Mouse (Mus musculus) brain, adult 10 weeks (tissue): ENCODE data around the gene Zfp444. TPM values are rescaled to one million over a fixed set of nuclear protein-coding genes. Genes with fewer than 3 reads are reported as not detected.

ENCODE experiments used
- polyA plus RNA-seq: library from polyadenylated mRNA; stranded (reverse); fragments of 350-450 nt; fragmentation: Illumina TruSeq; extraction: RNeasy Lipid Tissue Mini Kit (QIAGEN cat#74804); gene quantifications from one replicate; pipeline ENCODE4 v1.2.3, GENCODE M21; 2015; ENCODE audit warnings: low read depth, low replicate concordance

Gene Zfp444
- 38.9 TPM for polyA plus RNA-seq

GRCm38 (mm10) chr7:6172006-6172649 is at the start of gene Zfp444:
TSS of gene Zfp444 (plus strand) at chr7:6172226.

GRCm38 (mm10) chr7:6155901-6156411 is 16.1 kb upstream of the Zfp444 start, which contains the start of gene Zfp787:
TSS of gene Zfp787 (minus strand) at chr7:6155997.

GRCm38 (mm10) chr7:6196790-6197189 is 24.8 kb downstream of the Zfp444 start, which contains the start of gene Galp:
TSS of gene Galp (plus strand) at chr7:6197090.

GRCm38 (mm10) chr7:6221978-6222377 is 50.0 kb downstream of the Zfp444 start, which contains the start of gene Zscan5b:
TSS of gene Zscan5b (plus strand) at chr7:6222278.

Other genes with a start within 250 kb of the Zfp444 start
- not detected for gene Vmn1r65, start 161.2 kb upstream of the Zfp444 start, polyA plus RNA-seq
- not detected for gene Nlrp4c, start 127.1 kb upstream of the Zfp444 start, polyA plus RNA-seq
- 26.4 TPM for gene Zfp787, start 16.2 kb upstream of the Zfp444 start, polyA plus RNA-seq
- not detected for gene Galp, start 24.9 kb downstream of the Zfp444 start, polyA plus RNA-seq
- not detected for gene Zscan5b, start 50.1 kb downstream of the Zfp444 start, polyA plus RNA-seq
- not detected for gene Epp13, start 80.5 kb downstream of the Zfp444 start, polyA plus RNA-seq
- gene Zfp667, start 114.4 kb downstream of the Zfp444 start, polyA plus RNA-seq: 10.2 TPM
- gene Zfp583, start 159.1 kb downstream of the Zfp444 start, polyA plus RNA-seq: 6.4 TPM
- gene Gm3854, start 171.5 kb downstream of the Zfp444 start, polyA plus RNA-seq: 5.1 TPM
- 4.1 TPM for gene Zfp78, start 191.1 kb downstream of the Zfp444 start, polyA plus RNA-seq
- 5.9 TPM for gene Zfp28, start 211.1 kb downstream of the Zfp444 start, polyA plus RNA-seq
- 18.7 TPM for gene Smim17, start 226.5 kb downstream of the Zfp444 start, polyA plus RNA-seq
- 0.13 TPM for gene Gm20715, start 238.1 kb downstream of the Zfp444 start, polyA plus RNA-seq